Mouse (Mus musculus): ENCODE measurements around the gene Mcoln1. TPM values are rescaled to one million over a fixed set of nuclear protein-coding genes. Genes with fewer than 3 reads are reported as not detected.

Gene Mcoln1
- total RNA-seq, 2 experiments from 2014 or later: 27.1 to 28.3 TPM

GRCm38 (mm10) chr8:3540076-3540475, 39.8 kb downstream of the Mcoln1 start:
- intact Hi-C loops (cut with DNase I): no loop called here
- no peak for DNase-seq

- intact Hi-C loops (cut with DNase I): no loop called here
- no peak for DNase-seq
Observed at GRCm38 (mm10) chr8:3546511-3546910, 46.3 kb downstream of the Mcoln1 start.

GRCm38 (mm10) chr8:3552240-3552639, 52.0 kb downstream of the Mcoln1 start:
- intact Hi-C loops (cut with DNase I): no loop called here
- DNase-seq: no peak

GRCm38 (mm10) chr8:3556114-3556513, 55.9 kb downstream of the Mcoln1 start:
- intact Hi-C loops (cut with DNase I): no loop called here
- no peak for DNase-seq

Other genes starting within 250 kb of the Mcoln1 start
- 100 to 1,000 TPM; 129 to 144 TPM for gene Insr, start 220.8 kb upstream of the Mcoln1 start, total RNA-seq (2021)
- gene A430078G23Rik, start 147.0 kb upstream of the Mcoln1 start, total RNA-seq (2021): under 1 TPM; 0.27 to 0.29 TPM
- 10 to 100 TPM; 19.6 to 22.7 TPM for gene Arhgef18, start 107.5 kb upstream of the Mcoln1 start, total RNA-seq (2021)
- 1 to 10 TPM; 4.4 to 5.5 TPM for gene Pex11g, start 32.8 kb upstream of the Mcoln1 start, total RNA-seq (2021)
- gene Tex45, start 29.6 kb upstream of the Mcoln1 start, total RNA-seq (2021): under 1 TPM in 1 of 2 experiments, not detected in 1; 0.17 TPM
- 10 to 100 TPM; 25.7 to 27.2 TPM for gene Zfp358, start 7.3 kb upstream of the Mcoln1 start, total RNA-seq (2021)
- gene Pnpla6, start 14.9 kb downstream of the Mcoln1 start, total RNA-seq (2021): 10 to 100 TPM; 12.9 to 13.8 TPM
- under 1 TPM; 0.30 to 0.91 TPM for gene C330021F23Rik, start 67.5 kb downstream of the Mcoln1 start, total RNA-seq (2021)
- 1 to 10 TPM; 1.1 to 1.9 TPM for gene Camsap3, start 86.8 kb downstream of the Mcoln1 start, total RNA-seq (2021)
- 10 to 100 TPM; 18.8 to 21.5 TPM for gene Xab2, start 120.9 kb downstream of the Mcoln1 start, total RNA-seq (2021)
- gene Pet100, start 121.1 kb downstream of the Mcoln1 start, total RNA-seq (2021): 10 to 100 TPM; 69.8 to 76.2 TPM
- not detected for gene Pcp2, start 125.1 kb downstream of the Mcoln1 start, total RNA-seq (2021)
- 10 to 100 TPM; 13.9 to 14.0 TPM for gene Stxbp2, start 130.5 kb downstream of the Mcoln1 start, total RNA-seq (2021)
- gene Retn, start 155.3 kb downstream of the Mcoln1 start, total RNA-seq (2021): under 1 TPM; 0.31 to 0.40 TPM
- gene Mcemp1, start 165.3 kb downstream of the Mcoln1 start, total RNA-seq (2021): under 1 TPM; 0.17 to 0.40 TPM
- 1 to 10 TPM; 1.3 to 1.6 TPM for gene Fcor, start 171.9 kb downstream of the Mcoln1 start, total RNA-seq (2021)
- gene Trappc5, start 175.8 kb downstream of the Mcoln1 start, total RNA-seq (2021): 10 to 100 TPM; 19.4 to 20.2 TPM
- gene Fcer2a, start 193.7 kb downstream of the Mcoln1 start, total RNA-seq (2021): under 1 TPM; 0.24 to 0.50 TPM
- gene Clec4g, start 220.2 kb downstream of the Mcoln1 start, total RNA-seq (2021): under 1 TPM; 0.67 to 0.89 TPM
- gene Cd209a, start 248.5 kb downstream of the Mcoln1 start, total RNA-seq (2021): not detected